Mouse (Mus musculus): ENCODE measurements around the gene Pla2g4d. TPM values are rescaled to one million over a fixed set of nuclear protein-coding genes. Genes with fewer than 3 reads are reported as not detected.

Pla2g4d gene
- polyA plus RNA-seq, 1 experiment: not detected

DNA sequence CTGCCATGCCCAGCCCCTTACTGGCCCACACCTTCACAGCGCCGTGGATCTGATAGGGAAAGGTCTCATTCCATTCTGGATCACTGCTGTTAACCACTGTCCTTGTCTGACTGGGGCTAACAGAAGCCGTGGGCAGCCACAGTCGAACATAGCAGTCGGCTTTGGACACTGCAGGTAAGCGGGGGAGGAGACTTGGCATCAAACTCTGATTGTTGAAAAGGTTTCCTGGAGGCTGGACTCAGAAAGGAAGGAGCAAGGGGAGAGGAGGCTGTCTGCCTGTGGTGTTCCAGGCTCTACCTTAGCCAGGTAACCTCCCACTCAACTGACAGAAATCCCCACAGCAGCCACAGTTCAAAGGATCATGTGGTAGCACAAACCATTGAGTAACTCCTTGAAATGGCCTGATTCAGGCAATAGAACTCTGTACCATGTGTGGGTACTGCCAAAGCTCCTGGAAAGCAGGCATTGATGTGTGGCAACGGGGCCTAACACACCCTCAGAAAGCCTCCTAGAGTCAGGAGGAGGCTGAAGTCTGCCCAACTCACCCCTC is 23.4 kb upstream of the Pla2g4d start:
- no peaks in the 10 kb centered on the region for H3K9me3 ChIP-seq (replicated peaks; ENCODE audit: control insufficient read depth, insufficient read depth, low read length, poor library complexity, severe bottlenecking)
- H3K36me3 ChIP-seq (ENCODE audit: control insufficient read depth, insufficient read depth, low read length, poor library complexity, severe bottlenecking): 0 out of 2 replicates have a peak, but pooled peaks cover 3% of the 10 kb centered on the region

DNA sequence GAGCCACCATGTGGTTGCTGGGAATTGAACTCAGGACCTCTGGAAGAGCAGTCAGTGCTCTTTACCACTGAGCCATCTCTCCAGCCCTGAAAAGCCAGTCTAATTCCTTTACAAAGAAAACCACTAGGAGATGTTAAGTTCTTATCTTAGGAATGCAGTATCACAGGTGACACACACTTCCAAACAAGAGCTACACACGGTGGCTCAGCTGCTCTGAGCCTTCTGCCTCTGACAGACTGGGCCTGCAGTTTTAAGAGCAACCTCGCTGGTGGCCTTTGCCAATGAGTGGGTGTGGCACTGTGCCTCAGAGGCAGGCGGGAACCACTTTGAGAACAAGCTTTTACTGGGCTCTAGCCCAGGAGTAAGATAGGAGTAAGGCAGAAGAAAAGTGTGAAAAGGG is 15.1 kb upstream of the Pla2g4d start:
- Histone ChIP-seq H3K9ac (ENCODE audit: low read depth, poor library complexity, severe bottlenecking) (no peak overlapping the region), H3K27me3 (ENCODE audit: control insufficient read depth, insufficient read depth, low read length, poor library complexity, severe bottlenecking) (no peaks in the 10 kb centered on the region), H3K36me3 (ENCODE audit: control insufficient read depth, insufficient read depth, low read length, poor library complexity, severe bottlenecking) (no peaks in the 10 kb centered on the region), H3K4me1 (ENCODE audit: control insufficient read depth, insufficient read depth, low read length) (no peaks in the 10 kb centered on the region), H3K9me3 (replicated peaks; ENCODE audit: control insufficient read depth, insufficient read depth, low read length, poor library complexity, severe bottlenecking) (no peaks in the 10 kb centered on the region), H3K4me3 (ENCODE audit: low read depth, low read length) (no peak overlapping the region), H3K27ac (ENCODE audit: insufficient read depth, low read length) (no peak overlapping the region)
- TF ChIP-seq POLR2A (IDR thresholded peaks at IDR 0.05; ENCODE audit: insufficient read depth, low read length) (no peak), CTCF (IDR thresholded peaks at IDR 0.05; ENCODE audit: low read depth, low read length) (no peak), EP300 (IDR thresholded peaks at IDR 0.05; ENCODE audit: insufficient read depth, low read depth, low read length) (no peak)

More for the DNA sequence above, 23.4 kb upstream of the Pla2g4d start:
- Histone ChIP-seq H3K27me3 (ENCODE audit: control insufficient read depth, insufficient read depth, low read length, poor library complexity, severe bottlenecking) (no peaks in the 10 kb centered on the region), H3K27ac (ENCODE audit: insufficient read depth, low read length) (no peak overlapping the region), H3K9ac (ENCODE audit: low read depth, poor library complexity, severe bottlenecking) (no peak overlapping the region), H3K4me1 (ENCODE audit: control insufficient read depth, insufficient read depth, low read length) (no peaks in the 10 kb centered on the region), H3K4me3 (ENCODE audit: low read depth, low read length) (no peak overlapping the region)
- TF ChIP-seq POLR2A (IDR thresholded peaks at IDR 0.05; ENCODE audit: insufficient read depth, low read length) (no peak), EP300 (IDR thresholded peaks at IDR 0.05; ENCODE audit: insufficient read depth, low read depth, low read length) (no peak), CTCF (IDR thresholded peaks at IDR 0.05; ENCODE audit: low read depth, low read length) (no peak)

DNA sequence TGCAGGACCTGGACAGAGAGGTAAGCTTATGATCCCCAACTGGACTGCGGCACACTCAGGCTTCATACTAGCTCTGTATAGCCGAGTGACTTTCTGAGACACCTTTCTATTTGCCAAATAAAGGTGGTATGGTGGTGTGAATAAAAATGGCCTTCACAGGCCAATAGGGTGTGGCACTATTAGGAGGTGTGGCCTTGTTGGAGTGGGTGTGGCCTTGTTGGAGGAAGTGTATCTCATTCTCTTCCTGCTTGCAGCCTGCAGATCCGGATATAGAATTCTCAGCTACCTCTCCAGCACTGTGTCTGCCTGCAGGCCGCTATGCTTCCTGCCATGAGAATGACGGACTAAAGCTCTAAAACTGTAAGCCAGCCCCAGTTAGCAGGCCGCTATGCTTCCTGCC is 12.1 kb upstream of the Pla2g4d start:
- no peak overlapping the region for H3K9ac ChIP-seq (ENCODE audit: low read depth, poor library complexity, severe bottlenecking)
- no peaks in the 10 kb centered on the region for H3K4me1 ChIP-seq (ENCODE audit: control insufficient read depth, insufficient read depth, low read length)
- H3K4me3 ChIP-seq (ENCODE audit: low read depth, low read length): no peak overlapping the region
- H3K9me3 ChIP-seq (replicated peaks; ENCODE audit: control insufficient read depth, insufficient read depth, low read length, poor library complexity, severe bottlenecking): no peaks in the 10 kb centered on the region
- no peaks in the 10 kb centered on the region for H3K36me3 ChIP-seq (ENCODE audit: control insufficient read depth, insufficient read depth, low read length, poor library complexity, severe bottlenecking)
- no peak for TF ChIP-seq EP300 (IDR thresholded peaks at IDR 0.05; ENCODE audit: insufficient read depth, low read depth, low read length)
- no peak for TF ChIP-seq POLR2A (IDR thresholded peaks at IDR 0.05; ENCODE audit: insufficient read depth, low read length)
- no peak for TF ChIP-seq CTCF (IDR thresholded peaks at IDR 0.05; ENCODE audit: low read depth, low read length)
- H3K27ac ChIP-seq (ENCODE audit: insufficient read depth, low read length): no peak overlapping the region
- H3K27me3 ChIP-seq (ENCODE audit: control insufficient read depth, insufficient read depth, low read length, poor library complexity, severe bottlenecking): no peaks in the 10 kb centered on the region

DNA sequence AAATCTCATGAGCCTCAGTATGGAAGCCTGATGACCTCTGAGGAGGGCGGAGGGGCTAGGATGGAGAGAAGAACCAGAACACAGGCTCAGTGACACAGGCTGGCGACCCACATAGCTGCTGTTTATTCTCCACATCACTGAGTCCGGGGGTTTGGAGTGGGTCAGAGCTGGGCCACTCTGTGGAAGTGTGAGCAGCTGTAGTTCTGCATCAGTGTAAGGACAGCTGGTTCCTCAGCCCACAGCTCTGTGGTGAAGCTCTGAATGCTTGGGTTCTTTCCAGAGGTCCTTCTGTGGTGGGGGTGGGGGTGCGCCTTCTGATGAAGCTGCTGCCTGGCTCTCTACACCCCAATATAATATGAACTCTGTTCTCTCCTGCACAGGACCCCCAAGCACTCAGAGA is 10.9 kb upstream of the Pla2g4d start:
- H3K9ac ChIP-seq (ENCODE audit: low read depth, poor library complexity, severe bottlenecking): no peak overlapping the region
- TF ChIP-seq POLR2A (IDR thresholded peaks at IDR 0.05; ENCODE audit: insufficient read depth, low read length): no peak
- TF ChIP-seq CTCF (IDR thresholded peaks at IDR 0.05; ENCODE audit: low read depth, low read length): no peak
- no peak for TF ChIP-seq EP300 (IDR thresholded peaks at IDR 0.05; ENCODE audit: insufficient read depth, low read depth, low read length)

DNA sequence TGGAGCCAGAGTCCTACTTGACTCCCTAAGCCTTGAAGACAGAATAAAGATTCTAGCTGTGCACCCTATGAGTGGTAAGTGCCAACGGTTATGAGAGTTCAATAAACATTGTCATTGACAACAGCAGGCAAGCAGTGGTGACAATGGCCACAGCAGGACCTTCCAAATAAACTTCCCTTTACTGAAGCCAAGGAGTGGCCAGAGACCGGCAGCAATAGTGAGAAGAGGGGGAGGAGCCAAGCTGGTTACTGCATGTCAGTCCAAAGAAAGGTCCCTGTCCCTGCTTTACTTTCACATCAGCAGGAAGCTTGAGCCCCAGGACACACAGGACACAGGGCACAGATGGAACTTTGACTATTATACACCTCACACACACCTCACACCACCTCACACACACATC is 7.2 kb upstream of the Pla2g4d start:
- Histone ChIP-seq H3K36me3 (ENCODE audit: control insufficient read depth, insufficient read depth, low read length, poor library complexity, severe bottlenecking) (no peaks in the 10 kb centered on the region), H3K4me3 (ENCODE audit: low read depth, low read length) (no peak overlapping the region), H3K27ac (ENCODE audit: insufficient read depth, low read length) (no peak overlapping the region), H3K4me1 (ENCODE audit: control insufficient read depth, insufficient read depth, low read length) (no peaks in the 10 kb centered on the region), H3K27me3 (ENCODE audit: control insufficient read depth, insufficient read depth, low read length, poor library complexity, severe bottlenecking) (no peaks in the 10 kb centered on the region), H3K9me3 (replicated peaks; ENCODE audit: control insufficient read depth, insufficient read depth, low read length, poor library complexity, severe bottlenecking) (no peaks in the 10 kb centered on the region), H3K9ac (ENCODE audit: low read depth, poor library complexity, severe bottlenecking) (no peak overlapping the region)
- no peak for TF ChIP-seq POLR2A (IDR thresholded peaks at IDR 0.05; ENCODE audit: insufficient read depth, low read length)
- no peak for TF ChIP-seq EP300 (IDR thresholded peaks at IDR 0.05; ENCODE audit: insufficient read depth, low read depth, low read length)
- TF ChIP-seq CTCF (IDR thresholded peaks at IDR 0.05; ENCODE audit: low read depth, low read length): no peak

More for the DNA sequence above, 10.9 kb upstream of the Pla2g4d start:
- no peaks in the 10 kb centered on the region for H3K36me3 ChIP-seq (ENCODE audit: control insufficient read depth, insufficient read depth, low read length, poor library complexity, severe bottlenecking)
- no peaks in the 10 kb centered on the region for H3K4me1 ChIP-seq (ENCODE audit: control insufficient read depth, insufficient read depth, low read length)
- H3K27ac ChIP-seq (ENCODE audit: insufficient read depth, low read length): no peak overlapping the region
- no peaks in the 10 kb centered on the region for H3K9me3 ChIP-seq (replicated peaks; ENCODE audit: control insufficient read depth, insufficient read depth, low read length, poor library complexity, severe bottlenecking)
- no peak overlapping the region for H3K4me3 ChIP-seq (ENCODE audit: low read depth, low read length)
- H3K27me3 ChIP-seq (ENCODE audit: control insufficient read depth, insufficient read depth, low read length, poor library complexity, severe bottlenecking): no peaks in the 10 kb centered on the region

DNA sequence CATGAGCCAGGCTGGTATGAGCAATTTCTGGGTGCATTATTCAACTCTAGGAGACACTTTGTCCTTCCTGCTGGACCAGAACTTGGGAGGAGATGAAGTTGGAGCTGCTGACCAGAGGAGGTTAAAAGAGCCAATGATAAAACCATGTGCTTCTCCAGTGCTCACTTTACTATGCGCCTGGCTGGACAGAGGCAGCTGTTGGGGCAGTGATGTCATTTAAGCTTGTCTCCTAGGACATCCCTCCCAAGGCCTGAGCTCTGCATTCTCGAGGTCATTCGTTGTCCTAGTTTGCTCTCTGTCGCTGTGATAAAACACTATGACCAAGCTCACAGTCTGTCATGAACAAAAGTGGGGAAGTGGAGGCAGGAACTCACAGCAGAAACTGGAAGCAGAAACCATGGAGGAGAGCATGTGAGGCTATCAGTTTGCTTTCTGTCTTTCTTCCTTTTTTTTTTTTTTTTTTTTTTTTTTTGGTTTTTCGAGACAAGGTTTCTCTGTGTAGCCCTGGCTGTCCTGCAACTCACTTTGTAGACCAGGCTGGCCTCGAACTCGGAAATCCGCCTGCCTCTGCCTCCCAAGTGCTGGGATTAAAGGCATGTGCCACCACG is 2.6 kb upstream of the Pla2g4d start:
- no peaks in the 10 kb centered on the region for H3K9me3 ChIP-seq (replicated peaks; ENCODE audit: control insufficient read depth, insufficient read depth, low read length, poor library complexity, severe bottlenecking)
- H3K36me3 ChIP-seq (ENCODE audit: control insufficient read depth, insufficient read depth, low read length, poor library complexity, severe bottlenecking): no peaks in the 10 kb centered on the region
- H3K27ac ChIP-seq (ENCODE audit: insufficient read depth, low read length): no peak overlapping the region

More for the DNA sequence above, 2.6 kb upstream of the Pla2g4d start:
- H3K27me3 ChIP-seq (ENCODE audit: control insufficient read depth, insufficient read depth, low read length, poor library complexity, severe bottlenecking): no peaks in the 10 kb centered on the region
- no peak overlapping the region for H3K9ac ChIP-seq (ENCODE audit: low read depth, poor library complexity, severe bottlenecking)
- H3K4me3 ChIP-seq (ENCODE audit: low read depth, low read length): no peak overlapping the region
- TF ChIP-seq POLR2A (IDR thresholded peaks at IDR 0.05; ENCODE audit: insufficient read depth, low read length) (no peak), EP300 (IDR thresholded peaks at IDR 0.05; ENCODE audit: insufficient read depth, low read depth, low read length) (no peak), CTCF (IDR thresholded peaks at IDR 0.05; ENCODE audit: low read depth, low read length) (no peak)
- H3K4me1 ChIP-seq (ENCODE audit: control insufficient read depth, insufficient read depth, low read length): no peaks in the 10 kb centered on the region

Data from ES-Bruce4 (cell line).